Mouse (Mus musculus) ES-CJ7 (cell line): ENCODE measurements at regions not wholly inside any gene's neighbourhood (a gene's known extent, or its start where the extent isn't known, plus 50 kb on each side); places are given as distances from the start of the nearest gene placed in this dataset.
"Not testable (repeated sequence)": the region's sequence is repeated elsewhere in the genome, so short reads cannot be mapped to it uniquely, and the experiment has no call there.

ENCODE experiments used
- DNase-seq: peaks from one replicate; pipeline ENCODE4 v3.0.0; 2011; ENCODE audit warnings: low read depth, low spot score

DNA sequence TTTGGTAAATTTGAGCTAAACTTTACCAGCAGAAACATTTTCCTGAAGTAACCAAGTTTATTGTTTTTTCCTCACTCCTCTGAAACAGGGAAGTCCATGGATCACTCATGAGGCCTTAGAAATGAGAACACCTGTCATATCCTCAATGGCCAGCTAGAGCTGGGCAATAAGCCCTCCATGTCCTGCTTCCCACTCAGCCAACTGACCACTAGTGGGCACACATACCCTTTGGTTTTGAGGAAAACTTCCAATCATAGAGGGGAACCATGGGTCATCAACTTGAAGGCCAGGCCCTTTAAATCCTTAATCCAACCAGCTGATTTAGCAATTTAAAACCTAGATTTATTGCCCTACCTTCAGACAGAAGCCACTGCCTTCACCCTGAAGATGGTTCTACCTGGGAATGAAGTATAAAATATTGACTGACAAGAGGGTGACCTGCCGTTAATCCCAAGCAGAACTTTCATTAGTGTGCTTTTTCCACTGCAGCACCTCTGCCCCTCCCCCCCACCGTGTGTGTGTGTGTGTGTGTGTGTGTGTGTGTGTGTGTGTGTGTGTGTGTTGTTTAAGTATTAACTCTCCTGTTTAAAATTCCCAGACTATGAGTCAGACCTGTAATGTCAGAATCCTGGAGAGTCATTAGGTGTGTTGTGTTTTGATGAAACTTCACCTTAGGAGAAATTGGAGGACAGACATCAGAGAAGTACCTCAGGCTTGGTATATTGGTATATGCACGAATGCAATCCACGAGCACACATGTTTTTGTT, 312.3 kb downstream of the Hdgfl1 start:
- DNase-seq: no peak

DNA sequence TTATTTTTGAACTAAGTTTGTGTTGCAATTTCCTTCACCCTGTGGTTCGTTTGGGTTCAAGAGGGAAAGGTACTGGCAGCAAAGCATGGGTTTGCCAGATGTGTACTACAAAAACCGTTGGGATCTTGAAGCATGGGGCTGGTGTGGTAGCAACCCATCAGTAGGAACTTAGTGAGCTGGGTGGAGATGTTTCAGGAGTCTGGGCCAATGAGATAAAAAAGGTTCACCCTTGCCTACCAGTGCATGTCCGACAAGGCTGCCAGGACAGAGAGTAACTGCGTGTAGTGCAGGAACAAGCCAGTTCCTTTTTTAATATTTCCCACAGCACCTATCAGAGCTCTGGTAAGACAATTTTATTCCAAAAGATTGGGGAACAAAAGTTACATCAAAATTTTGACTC, 343.3 kb downstream of the Hdgfl1 start:
- no peak for DNase-seq

DNA sequence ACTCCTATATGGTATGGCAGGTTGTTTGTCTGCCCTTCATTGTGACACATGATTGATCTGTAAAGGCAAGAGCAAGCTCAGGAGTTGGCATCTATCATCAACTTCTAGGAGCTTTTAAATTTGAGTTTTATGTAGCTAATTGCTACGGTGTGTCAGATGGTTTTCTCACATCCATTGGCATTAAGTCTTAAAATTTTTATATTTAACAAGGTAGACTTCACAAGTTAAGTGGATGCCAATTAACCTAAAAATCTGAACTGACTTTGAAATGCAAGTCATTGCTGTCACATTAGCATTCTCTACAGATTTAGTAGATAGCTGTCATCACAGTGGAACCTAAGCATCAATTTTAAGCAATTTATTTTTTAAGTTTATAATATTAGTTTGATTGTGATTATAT, 345.5 kb downstream of the Hdgfl1 start:
- no peak for DNase-seq

DNA sequence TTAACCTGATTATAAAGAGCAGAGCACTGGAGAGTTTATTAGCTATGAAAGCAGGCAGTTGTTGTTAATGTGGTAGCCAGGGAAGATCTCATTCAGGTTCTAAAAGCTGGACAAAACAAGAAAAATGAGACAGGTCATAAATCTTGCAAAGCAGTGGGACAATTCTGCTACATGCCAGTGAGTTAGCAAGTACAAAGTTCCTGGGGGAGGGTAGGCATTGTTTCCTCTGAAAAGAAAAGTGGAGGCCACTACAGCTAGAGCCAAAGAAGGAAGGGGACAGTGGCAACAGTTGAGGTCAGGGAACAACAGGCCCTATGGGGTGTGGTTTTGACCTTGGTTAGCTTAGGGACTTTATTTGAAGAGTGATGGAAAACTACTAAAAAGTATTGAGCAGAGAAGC, 364.2 kb downstream of the Hdgfl1 start:
- DNase-seq: no peak

DNA sequence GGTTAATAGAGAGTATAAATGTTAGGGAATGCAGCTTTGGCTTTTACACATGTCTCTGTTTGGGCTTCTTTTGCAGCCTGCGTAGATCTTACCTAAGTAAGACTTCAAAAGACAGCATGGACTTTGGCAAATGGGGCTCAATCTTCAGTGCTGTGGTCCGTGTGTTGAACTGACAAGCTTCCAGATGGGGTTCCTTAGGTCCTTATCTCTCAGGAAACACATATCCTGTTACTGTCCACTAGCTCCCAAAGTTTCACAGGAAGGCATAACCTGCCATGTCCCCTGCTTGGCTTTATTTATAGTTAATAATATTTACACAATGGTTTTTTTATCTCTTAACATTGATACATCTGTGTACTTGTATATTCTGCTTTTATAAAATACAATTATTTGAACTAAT, 365.3 kb downstream of the Hdgfl1 start:
- DNase-seq: no peak

DNA sequence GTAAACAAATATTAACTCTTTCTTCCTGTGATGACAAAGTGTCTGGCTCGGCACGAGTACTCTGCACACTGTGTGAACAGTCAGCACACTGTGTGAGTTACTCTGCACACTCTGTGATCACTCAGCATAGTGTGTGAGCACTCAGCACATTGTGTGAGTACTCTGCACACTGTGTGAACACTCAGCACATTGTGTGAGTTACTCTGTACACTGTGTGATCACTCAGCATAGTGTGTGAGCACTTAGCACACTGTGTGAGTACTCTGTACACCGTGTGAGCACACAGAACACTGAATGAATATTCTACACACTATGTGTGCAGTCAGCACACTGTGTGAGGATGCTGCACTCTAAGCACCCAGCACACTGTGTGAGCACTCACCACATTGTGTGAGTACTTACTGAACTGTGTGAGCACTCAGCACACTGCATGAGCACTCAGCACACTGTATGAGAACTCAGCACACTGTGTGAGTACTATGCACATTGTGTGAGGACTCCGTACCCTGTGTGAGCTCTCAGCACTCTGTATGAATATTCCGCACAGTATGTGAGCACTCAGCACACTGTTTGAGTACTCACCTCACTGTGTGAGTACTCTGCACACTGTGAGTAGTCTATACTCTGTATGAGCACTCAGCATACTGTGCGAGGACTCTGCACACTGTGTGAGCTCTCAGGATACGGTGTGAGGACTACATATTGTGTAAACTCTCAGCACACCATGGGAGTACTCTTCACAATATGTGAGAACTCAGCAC, 381.9 kb downstream of the Hdgfl1 start:
- DNase-seq: no peak

DNA sequence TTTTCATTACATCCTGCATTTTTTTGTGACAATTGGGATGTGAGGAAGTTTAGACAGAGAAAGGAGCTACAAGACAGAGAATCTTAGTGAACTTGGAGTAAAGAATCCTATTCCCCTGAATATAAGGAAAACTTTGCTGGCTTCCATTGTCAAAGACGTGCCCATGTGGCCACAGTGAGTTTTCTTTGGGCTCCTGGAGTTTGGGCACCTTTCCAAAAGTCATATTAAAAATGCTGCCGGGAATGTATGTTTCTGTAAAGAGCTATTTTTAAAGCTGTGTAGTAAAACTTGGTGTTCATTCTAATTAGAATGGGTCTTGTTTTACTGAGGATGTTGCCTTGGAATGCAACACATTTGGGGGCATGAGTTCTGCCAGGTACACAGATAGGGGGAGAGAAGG, 387.3 kb downstream of the Hdgfl1 start:
- DNase-seq: no peak

DNA sequence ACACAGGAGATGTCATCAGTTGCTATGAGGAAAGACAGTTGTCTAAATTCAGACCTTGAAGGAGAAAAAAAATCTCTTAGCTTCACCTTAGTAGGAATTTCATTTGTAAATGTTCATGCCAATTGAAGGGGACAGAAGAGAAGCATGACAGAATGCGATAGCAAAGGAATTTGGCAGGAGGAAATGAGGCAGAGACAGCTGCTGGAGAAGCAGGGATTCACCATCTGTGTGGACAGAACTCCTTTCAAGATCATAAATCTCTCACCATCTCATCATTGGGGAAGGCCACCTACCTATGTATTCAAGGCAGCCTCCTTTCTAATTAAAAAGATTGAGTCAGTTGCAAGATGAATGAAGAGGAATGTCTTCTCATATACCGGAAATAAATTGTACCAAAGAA, 387.8 kb downstream of the Hdgfl1 start:
- DNase-seq: no peak

DNA sequence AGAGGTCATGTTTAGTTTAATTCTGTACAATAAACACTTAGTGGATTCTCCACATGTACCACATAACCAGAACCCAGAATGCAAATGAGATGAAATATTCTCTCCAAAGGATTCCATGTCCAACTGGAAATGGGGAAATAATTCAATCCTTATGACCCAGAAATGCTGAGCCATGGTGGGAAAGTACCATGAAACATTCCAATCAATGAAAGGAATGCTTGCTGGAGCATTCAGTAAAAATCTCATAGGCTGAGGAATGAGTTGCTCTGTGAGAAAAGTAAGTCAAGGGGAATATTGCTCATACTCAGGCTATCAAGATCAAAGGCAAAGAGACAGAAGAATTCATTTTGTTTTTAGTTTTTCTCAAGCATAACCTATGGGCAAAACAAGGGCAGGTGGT, 394.4 kb downstream of the Hdgfl1 start:
- no peak for DNase-seq

DNA sequence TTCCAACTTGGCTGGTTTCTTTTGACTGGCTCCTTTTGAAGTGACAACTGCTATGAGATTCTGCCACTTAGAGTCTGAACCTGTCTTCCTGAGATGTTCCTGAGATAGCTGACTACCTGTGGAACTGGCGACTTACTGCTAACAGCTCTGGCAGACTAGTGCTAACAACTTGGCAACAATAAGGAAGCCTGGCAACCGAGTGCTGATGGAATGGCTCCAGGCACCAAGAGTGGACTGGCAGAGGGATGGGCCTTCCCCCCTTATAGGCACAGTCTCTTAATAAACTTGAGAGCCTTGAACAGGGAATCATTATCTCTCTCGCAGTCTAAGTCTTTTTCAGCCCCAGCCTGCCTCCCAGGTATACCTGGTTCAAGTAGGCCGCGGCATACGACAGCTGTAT, 404.1 kb downstream of the Hdgfl1 start:
- DNase-seq: not testable (repeated sequence)

DNA sequence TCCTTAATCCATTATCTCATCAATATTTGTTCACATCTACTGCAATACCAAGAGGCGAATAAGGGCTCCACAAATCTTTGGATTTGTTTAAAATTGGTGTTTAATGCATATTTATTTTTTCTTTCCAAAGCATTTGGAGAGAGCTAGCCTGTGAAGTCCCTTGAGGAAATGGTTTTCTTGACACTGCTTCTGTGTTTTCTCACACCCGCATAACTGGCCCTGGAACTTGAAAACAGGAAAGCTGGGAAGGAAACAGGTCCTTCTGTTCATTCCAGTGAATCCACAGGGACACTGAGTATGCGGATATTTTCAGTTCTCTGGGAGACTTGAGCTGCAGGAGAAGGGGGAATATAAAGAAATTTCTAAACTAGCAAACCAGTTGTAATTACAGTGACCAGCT, 413.6 kb downstream of the Hdgfl1 start:
- DNase-seq: no peak

DNA sequence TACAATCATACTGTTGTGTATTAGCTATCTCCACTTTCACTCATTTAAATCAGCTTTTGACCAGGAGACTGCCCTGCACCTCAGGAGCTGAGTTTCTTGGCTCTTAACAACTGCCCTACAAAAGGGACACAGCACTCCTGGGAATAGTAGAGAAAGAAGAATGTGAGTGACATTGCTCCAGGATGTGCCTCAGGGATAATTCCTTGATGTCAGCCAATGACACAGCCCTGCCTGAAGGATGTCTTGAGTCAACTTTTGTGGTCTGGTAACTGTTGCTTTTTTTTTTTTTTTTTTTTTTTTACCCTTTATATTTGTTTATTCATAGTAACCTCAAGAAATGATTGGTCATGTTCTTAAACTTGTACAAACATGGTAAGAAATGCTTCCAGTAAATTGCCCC, 415.5 kb downstream of the Hdgfl1 start:
- no peak for DNase-seq

DNA sequence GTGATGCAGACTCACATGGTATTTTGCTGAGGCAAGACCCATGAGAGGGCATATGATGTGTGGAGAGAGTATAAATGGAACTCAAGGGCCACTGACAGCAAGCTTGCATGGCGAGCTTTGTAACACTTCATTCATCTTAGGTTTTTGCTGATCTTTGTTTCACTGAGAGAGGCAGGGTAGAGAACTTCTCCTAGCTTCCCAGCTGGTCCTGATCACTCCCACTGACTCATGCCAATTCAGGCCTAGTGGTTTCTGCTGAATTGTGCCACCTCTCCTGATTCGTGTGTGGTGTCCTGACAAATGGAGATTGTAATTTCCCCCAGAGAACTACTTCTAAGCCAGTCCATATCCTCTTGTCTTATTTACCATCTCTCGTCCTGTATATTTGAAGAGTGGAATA, 419.5 kb downstream of the Hdgfl1 start:
- no peak for DNase-seq

DNA sequence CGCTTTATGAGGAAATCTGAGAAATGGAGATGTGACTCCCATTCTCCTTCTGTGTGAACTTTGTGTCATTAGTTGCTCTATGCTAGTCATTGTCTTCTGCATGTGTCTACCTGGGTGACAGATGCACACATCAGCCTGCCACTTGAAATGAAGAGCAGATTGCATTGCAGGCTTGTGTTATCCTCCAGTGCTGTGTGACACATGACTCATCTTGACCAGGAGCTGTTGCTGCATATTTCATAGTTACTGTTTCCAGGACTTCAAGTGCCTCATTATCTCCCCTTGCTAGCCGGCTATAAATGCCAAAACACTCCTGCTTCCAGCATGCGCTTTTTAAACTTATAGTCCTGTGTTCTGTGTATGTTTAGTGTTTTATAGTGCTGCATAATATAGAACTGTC, 431.2 kb downstream of the Hdgfl1 start:
- no peak for DNase-seq

DNA sequence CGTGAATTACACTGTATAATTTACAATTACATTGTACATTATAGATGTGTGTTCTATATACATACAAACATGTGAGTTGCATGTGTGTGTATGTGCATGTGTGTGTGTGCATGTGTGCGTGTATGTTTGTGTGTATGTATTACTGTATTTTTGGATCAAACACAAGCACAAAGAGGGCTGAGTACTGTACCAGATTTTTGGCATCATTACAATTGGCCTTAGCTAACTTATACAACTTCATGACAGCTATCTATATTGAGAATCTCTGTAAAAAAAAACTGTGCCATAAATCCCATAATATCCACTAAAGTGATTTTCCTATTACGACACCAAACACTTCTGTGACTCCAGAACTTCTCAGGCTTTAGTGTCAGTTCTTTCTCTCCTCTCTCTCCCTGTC, 444.9 kb downstream of the Hdgfl1 start:
- no peak for DNase-seq

DNA sequence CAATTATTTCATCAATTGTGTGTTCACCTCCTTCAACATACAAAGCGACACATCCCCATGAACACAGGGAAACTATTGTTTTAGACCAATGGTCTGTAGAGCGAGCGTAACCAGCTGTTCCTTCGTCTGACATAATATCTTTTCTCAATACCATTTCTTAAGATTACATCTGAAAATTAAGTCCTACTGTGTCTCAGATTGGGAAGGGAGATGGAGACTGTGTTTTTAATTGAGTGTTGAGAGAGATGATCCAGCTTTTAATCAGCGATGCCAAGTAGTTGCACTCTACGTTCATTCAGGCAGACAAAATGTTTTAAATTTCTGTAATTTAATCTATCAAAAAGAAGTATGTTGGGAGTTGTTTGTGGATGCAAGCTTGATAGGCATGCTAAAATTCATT, 445.3 kb downstream of the Hdgfl1 start:
- no peak for DNase-seq

DNA sequence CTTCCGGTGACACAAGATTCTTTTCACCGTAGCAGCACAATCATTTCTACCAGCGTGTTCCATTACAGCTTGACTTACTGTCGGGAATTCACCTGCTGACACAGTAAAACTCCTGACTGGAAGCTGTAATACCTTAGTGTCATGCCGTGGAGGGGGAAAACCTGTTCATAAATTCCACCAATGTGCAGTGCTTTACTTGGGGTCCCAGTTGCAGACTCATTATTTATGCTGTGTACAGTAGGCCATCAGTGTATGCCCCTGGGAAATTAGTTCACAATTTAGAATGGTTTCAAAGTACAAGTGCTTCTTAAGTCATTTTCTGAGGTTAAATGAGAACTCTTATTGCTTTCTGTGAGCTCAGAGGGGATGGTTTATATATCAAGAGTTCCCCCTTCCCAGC, 451.4 kb downstream of the Hdgfl1 start:
- no peak for DNase-seq

DNA sequence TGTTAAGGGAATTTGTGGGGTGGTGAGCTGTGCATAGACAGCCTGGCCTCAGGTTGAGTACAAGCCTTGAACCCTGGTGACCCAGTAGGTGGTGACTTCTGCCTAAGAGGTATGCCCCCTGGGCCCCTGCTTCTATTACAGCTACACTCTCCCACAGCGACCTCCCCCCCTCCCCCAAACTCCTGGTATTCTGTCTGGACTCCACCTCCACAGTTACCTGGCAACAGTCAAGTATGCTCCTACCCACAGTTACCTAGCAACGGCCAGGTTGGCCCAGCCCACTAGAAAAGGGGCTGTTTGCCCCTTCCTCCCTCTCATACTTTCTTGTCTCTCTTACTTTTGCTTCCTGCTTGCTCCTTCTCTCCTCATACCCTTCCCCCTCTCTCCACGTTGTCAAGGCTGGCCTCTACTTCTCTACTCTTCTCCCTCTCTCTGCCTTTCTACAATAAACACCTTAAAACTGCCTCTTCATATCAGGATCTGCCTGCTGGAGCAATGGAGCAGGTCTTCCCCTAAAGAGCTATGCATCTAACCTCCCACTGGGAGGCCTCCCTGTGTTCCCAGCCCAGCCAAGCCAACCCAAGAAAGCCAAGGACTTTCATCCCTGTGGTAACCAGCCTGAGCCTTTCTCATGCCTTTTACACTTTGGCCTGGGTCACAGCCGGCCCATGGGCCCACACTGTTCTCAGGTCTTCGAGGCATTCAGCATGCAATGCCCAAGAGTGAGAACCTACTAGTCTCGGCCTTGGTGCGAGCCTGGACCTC, 457.5 kb downstream of the Hdgfl1 start:
- peak; percentile 58 for DNase-seq

DNA sequence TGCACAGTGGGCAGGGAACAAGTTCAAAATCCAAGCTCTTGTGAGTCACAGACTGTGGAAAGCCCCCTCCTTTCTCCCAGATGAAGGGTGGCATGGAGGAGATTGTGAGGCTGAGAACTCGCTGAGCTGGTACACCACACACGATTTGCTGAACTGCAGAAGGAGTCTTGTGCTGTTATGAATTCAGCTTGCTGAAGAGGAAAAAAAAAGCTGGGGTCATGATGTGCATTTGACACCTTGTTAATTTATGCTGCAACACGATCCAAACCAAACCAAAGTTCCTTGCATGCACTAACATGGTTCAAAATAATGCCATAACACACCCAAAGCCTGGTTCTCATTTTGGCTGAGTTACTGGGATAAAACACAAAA, 485.9 kb downstream of the Hdgfl1 start:
- DNase-seq: no peak

DNA sequence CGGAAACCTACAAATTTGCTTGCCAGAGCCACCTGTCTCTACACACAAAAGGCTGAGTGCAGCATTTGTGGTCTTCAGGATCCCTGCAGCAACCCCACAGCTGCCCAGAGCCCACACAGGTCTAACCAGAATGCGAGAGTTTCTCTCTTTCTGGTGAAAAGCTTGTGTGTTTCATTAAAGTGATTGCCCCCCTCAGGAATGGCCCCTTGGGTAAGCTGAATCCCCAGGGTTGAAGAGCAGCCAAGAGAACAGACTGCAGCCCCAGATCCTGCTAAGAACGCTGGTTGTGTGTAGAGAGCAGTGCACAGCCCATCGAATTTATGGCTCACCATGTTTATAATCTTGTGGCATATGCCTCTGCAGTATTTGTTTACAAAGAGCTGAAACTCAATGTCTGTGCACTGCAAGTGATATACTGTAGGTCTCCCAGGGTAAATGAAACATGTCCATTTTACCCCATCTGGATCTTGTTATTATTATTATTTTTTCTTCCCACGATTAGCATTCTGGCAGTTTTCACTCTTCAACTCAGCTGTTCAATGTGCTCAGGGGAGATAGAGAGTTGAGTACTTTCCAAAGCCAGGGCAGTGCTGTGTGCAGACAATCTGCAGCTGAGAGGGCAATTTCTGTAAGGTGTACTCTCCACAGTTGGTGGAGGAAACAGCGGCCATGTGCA, 486.4 kb downstream of the Hdgfl1 start:
- no peak for DNase-seq

DNA sequence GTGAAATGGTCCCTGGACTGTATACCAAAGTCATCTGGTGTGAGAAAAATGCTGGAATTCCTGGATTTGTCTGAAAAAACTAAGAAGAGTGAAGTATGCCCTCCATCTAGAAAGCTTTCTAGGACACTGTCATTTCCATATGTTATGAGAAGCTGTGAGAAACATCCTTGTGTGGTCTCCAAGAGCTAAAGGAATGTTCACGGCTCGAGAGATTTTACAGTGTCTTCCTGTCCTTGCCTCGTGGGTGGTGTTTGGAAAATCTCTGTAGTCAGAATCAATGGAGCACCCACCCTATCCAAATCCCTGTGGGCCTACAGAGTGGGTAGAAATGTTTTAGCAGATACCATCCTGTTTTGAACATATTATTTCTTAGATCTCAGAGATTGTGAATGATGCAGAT, 487.7 kb downstream of the Hdgfl1 start:
- no peak for DNase-seq

DNA sequence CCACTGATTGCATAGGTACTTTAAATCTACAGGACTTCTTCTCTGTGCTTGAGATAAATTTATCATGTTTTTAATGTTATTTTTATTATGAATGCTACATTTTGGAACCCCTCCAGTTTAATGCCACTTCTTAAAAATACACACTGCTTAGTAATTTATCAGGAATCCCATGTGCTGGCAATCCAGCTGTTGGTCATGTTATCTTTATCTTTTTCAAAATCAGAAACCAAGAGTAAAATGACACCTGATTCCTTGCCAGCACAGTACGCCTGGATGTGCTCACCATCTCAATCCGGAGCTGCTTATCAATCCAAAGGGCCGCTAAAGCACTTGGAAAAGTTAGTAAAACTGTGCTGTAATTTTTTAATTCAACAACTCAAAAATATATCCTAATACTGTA, 497.1 kb downstream of the Hdgfl1 start:
- no peak for DNase-seq
